Mouse (Mus musculus): Measurements from ENCODE around the gene Mthfd1. TPM values are rescaled to one million over a fixed set of nuclear protein-coding genes. Genes with fewer than 3 reads are reported as not detected.

Gene Mthfd1
- polyA plus RNA-seq, 1 experiment from 2014 or later, result 35.1 TPM

DNA sequence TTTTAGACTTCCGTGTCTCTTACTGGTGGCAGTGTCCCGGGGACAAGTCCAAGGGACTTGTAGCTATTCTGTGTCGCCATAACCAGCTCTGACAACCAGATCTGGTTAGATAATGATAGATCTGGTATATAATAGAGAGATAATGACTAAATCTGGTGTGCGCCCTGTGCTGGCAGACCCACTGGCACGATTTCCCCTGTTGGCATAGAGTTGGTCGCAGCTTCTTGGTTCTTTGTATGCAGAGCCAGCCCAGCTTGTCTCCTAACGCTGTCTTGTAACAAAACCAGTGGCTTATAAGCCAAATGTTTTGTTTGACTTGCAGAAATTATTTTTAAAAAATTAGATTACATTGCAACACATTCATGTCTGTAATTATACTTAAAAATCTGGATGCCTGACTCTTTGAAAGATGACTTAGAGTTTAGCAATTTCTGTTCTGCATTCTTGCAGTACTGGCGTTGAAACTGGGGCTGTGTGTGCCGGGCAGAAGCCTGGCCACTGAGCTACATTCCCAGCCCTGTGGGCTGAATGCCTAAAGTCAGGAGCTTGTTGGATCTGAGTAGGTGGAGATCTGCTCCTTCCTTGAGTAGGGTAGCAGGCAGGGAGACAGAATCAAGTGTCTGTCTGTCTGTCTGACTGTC lies 9.3 kb downstream of the Mthfd1 start:
- 75% methylated on average over 9 of the region's 9 CpGs for WGBS
- no peak overlapping the region for H3K4me3 ChIP-seq
- no peaks in the 10 kb centered on the region for H3K9me3 ChIP-seq (replicated peaks)
- no peak overlapping the region for H3K27ac ChIP-seq
- no peak for ATAC-seq (replicated peaks; ENCODE audit: insufficient number of reproducible peaks, insufficient read depth, low FRiP score, low read depth)
- no peaks in the 10 kb centered on the region for H3K27me3 ChIP-seq
- H3K4me1 ChIP-seq (replicated peaks), result peaks cover 2% of the 10 kb centered on the region; the same call in 1 of the 2 replicates
- no peak overlapping the region for H3K4me2 ChIP-seq
- no peak overlapping the region for H3K9ac ChIP-seq
- no peaks in the 10 kb centered on the region for H3K36me3 ChIP-seq

DNA sequence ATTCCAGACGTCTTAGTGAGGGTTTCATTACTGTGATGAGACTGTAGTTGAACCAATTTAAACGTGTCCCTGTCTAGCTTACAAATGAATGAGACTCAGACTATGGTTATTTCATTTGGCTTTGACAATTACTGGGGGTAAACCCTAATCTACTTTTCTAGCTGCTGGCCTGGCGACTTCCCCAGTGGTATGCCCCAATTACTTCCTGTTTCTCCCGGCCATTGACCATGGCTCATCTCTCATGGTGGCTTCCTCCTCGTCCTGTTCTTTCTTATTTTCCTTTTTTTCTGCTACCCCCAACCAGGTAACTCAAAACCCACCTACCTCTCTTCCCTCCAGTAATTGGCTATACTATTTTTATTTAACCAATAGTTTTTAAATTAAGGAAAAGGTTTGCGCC lies 9.9 kb downstream of the Mthfd1 start:
- Histone ChIP-seq H3K27ac (no peak overlapping the region), H3K36me3 (no peaks in the 10 kb centered on the region), H3K9ac (no peak overlapping the region), H3K27me3 (no peaks in the 10 kb centered on the region), H3K4me3 (no peak overlapping the region), H3K4me2 (no peak overlapping the region), H3K4me1 (replicated peaks) (peaks cover 2% of the 10 kb centered on the region; the same call in 1 of the 2 replicates), H3K9me3 (replicated peaks) (no peaks in the 10 kb centered on the region)
- WGBS, result 71% methylated on average over 6 of the region's 6 CpGs
- ATAC-seq (replicated peaks; ENCODE audit: insufficient number of reproducible peaks, insufficient read depth, low FRiP score, low read depth), result no peak

DNA sequence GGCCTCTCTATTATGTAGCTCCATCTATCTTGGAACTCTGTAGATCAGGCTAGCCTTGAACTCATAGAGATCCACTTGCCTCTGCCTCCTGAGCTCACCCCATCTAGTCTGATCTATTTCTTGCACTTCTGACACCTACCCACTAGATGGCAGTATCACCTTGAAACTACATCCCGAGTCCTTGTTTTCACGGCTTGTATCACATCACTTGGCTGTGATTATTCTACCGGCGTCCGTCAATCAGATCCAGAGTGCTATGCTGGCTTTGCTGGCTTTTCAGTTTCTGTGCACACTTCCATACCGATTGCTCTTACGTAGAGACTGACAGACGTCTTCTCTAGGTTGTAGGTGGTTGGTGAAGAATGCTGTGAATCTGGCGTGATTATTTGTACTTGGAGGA lies 11.8 kb downstream of the Mthfd1 start:
- ATAC-seq (replicated peaks; ENCODE audit: insufficient number of reproducible peaks, insufficient read depth, low FRiP score, low read depth), result no peak
- Histone ChIP-seq H3K36me3 (peaks cover 2% of the 10 kb centered on the region; the same call in 1 of the 2 replicates), H3K4me1 (replicated peaks) (no peaks in the 10 kb centered on the region; the same call in 1 of the 2 replicates), H3K27ac (no peak overlapping the region), H3K4me3 (no peak overlapping the region), H3K9me3 (replicated peaks) (no peaks in the 10 kb centered on the region), H3K27me3 (no peaks in the 10 kb centered on the region), H3K9ac (no peak overlapping the region), H3K4me2 (no peak overlapping the region)
- 63% methylated on average over 9 of the region's 9 CpGs for WGBS

DNA sequence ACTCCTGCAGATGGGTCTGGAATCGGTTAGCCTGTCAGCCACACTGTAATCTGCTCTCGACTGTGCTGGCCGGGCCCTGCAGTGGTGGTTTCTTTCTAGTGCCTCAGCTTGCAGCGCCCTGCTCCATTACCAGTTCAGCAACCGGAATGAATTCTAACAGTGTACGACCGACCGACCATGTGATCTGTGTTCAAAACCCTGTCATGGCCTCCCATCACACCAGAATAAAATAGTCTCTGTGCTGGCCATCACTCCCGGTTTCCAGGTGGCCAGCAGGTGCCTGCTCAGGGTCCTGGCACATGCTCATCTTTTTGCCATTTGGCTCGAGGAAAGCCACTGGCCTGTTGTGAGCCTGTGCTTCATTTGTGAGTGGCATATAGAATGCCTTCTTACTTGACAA lies 13.6 kb downstream of the Mthfd1 start:
- Histone ChIP-seq H3K4me1 (replicated peaks) (no peaks in the 10 kb centered on the region), H3K27ac (no peak overlapping the region), H3K9ac (no peak overlapping the region), H3K9me3 (replicated peaks) (no peaks in the 10 kb centered on the region), H3K4me3 (no peak overlapping the region), H3K27me3 (no peaks in the 10 kb centered on the region), H3K36me3 (peaks cover 5% of the 10 kb centered on the region; the same call in 1 of the 2 replicates), H3K4me2 (no peak overlapping the region)
- 66% methylated on average over 10 of the region's 10 CpGs for WGBS
- no peak for ATAC-seq (replicated peaks; ENCODE audit: insufficient number of reproducible peaks, insufficient read depth, low FRiP score, low read depth)

DNA sequence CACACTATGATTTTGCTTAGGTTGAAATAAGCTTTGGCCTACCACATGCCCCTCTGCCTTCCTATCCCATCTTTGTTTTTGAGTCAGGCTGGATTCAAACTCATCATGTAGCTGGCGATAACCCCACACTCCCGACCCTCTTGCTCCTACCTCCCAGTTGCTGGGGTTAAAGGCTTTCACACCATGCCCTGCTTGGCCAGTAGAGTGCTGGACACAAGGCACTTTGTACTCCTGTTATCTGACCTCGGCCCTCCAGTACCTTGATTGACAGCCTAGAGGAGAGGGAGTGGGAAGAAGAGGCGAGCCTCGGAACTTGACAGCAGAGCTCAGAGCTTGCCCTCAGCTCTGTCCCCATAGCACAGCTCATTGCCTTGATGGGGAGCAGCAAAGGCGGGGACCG lies 14.1 kb downstream of the Mthfd1 start:
- no peak overlapping the region for H3K4me2 ChIP-seq
- no peak overlapping the region for H3K4me3 ChIP-seq
- H3K36me3 ChIP-seq, result peaks cover 5% of the 10 kb centered on the region; the same call in 1 of the 2 replicates
- 63% methylated on average over 7 of the region's 7 CpGs for WGBS
- no peak overlapping the region for H3K9ac ChIP-seq
- no peaks in the 10 kb centered on the region for H3K27me3 ChIP-seq
- H3K9me3 ChIP-seq (replicated peaks), result no peaks in the 10 kb centered on the region
- H3K4me1 ChIP-seq (replicated peaks), result no peaks in the 10 kb centered on the region
- H3K27ac ChIP-seq, result no peak overlapping the region
- no peak for ATAC-seq (replicated peaks; ENCODE audit: insufficient number of reproducible peaks, insufficient read depth, low FRiP score, low read depth)

DNA sequence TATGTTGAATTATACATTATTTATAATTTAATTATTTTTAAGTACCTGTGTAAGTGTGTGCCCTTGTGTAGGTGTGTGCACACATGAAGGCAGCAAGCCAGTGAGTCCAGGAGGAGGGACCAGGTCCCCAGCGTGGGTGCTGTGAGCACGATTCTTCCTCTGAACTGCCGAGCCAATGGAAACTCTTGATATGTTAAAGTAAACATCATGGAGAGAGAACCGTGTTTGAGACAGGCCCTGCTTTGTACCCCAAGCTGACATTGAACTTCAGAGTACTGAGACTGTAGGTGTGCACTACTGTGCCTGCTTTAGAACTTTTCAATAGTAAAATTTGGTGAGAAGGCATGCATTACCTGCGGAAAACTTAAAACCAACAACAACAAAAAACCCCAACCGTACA lies 16.4 kb downstream of the Mthfd1 start:
- ATAC-seq (replicated peaks; ENCODE audit: insufficient number of reproducible peaks, insufficient read depth, low FRiP score, low read depth), result no peak
- 80% methylated on average over 6 of the region's 6 CpGs for WGBS

DNA sequence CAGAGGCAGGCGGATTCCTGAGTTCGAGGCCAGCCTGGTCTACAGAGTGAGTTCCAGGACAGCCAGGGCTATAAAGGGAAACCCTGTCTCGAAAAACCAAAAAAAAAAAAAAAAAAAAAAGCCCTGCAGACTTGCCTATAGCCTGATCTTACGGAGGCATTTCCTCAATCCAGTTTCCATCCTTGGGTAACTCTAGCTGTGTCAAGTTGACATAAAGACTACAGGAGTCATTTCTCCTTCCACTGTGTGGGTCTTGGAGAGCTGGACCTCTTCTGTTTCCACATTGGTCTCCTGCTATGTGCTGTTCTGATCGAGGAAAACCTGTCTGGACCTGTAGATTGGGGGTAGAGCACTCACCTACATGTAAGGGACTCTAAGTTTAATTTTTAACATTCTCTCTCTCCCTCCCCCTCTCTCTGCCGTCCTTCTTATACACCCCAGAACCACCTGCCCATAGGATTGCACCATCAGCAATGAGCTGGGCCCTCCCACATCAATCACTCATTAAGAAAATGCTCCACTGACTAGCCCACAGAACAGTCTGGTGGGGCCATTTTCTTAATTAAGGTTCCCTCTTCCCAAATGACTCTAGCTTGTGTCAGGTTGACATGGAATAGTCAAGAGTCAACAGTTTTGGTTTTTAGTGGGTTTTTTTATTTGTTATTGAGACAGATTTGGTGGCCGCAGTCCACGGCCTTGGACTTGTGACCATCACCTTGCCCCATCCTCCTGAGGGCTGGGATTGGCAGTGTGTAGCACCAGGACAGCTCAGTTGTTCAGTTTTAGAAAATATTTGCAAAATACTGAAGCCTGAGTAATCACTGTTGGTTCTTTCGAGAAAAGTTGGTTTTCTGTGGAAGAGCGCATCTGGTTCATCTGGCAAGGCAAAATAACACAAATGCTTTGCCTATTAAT lies 17.8 kb downstream of the Mthfd1 start:
- no peak for ATAC-seq (replicated peaks; ENCODE audit: insufficient number of reproducible peaks, insufficient read depth, low FRiP score, low read depth)
- Histone ChIP-seq H3K4me2 (no peak overlapping the region), H3K9ac (no peak overlapping the region), H3K27me3 (no peaks in the 10 kb centered on the region), H3K4me3 (no peak overlapping the region), H3K27ac (no peak overlapping the region), H3K9me3 (replicated peaks) (no peaks in the 10 kb centered on the region), H3K36me3 (peaks cover 5% of the 10 kb centered on the region; the same call in 1 of the 2 replicates), H3K4me1 (replicated peaks) (no peaks in the 10 kb centered on the region)
- WGBS, result 84% methylated on average over 10 of the region's 10 CpGs

More for the DNA sequence above, 16.4 kb downstream of the Mthfd1 start:
- Histone ChIP-seq H3K9ac (no peak overlapping the region), H3K27ac (no peak overlapping the region), H3K9me3 (replicated peaks) (no peaks in the 10 kb centered on the region), H3K27me3 (no peaks in the 10 kb centered on the region), H3K4me2 (no peak overlapping the region), H3K36me3 (peaks cover 5% of the 10 kb centered on the region; the same call in 1 of the 2 replicates), H3K4me3 (no peak overlapping the region), H3K4me1 (replicated peaks) (no peaks in the 10 kb centered on the region)

DNA sequence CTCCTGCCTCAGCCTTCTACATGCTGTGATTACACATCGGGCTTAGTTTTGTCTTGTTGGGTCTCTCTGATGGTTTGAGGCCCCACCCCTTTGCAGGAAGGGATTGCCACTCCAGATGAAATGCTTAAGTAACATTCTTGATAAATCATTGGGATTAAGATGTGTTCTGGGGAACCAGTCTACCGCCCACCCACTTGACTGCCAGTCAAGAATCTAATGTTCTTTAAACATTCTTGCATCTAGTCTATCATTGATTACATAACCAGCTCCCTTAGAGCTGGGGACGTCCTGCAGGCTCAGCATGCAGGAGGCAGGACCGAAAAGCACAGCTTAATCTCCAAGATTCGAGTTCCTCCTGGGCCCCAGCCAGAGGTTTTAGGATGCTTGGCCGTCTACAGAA lies 23.1 kb downstream of the Mthfd1 start:
- peaks cover 6% of the 10 kb centered on the region for H3K4me1 ChIP-seq (replicated peaks)
- no peak for ATAC-seq (replicated peaks; ENCODE audit: insufficient number of reproducible peaks, insufficient read depth, low FRiP score, low read depth)
- no peak overlapping the region for H3K9ac ChIP-seq
- no peak overlapping the region for H3K4me3 ChIP-seq
- no peak overlapping the region for H3K27ac ChIP-seq
- H3K36me3 ChIP-seq, result peaks cover 7% of the 10 kb centered on the region; the same call in 1 of the 2 replicates
- no peaks in the 10 kb centered on the region for H3K27me3 ChIP-seq
- no peaks in the 10 kb centered on the region for H3K9me3 ChIP-seq (replicated peaks)
- WGBS, result 71% methylated on average over 6 of the region's 6 CpGs
- no peak overlapping the region for H3K4me2 ChIP-seq

DNA sequence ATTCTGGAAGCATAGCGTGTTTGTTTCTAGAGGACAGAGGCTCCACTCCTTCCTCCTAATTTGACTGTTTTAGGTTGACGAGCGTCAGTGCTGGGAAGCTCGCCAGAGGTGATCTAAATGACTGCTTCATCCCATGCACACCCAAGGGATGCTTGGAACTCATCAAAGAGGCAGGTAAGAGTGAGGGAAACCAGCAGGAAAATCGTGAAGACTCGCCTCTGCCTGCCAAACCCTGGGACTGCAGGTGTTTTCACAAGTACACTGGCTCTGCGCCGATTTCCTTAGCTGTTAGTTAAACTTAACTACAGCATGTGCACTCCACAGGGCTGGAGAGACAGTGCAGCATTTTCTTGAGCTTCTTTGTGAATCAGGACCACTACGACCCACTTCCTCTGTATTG lies 25.5 kb downstream of the Mthfd1 start:
- H3K9me3 ChIP-seq (replicated peaks), result no peaks in the 10 kb centered on the region
- 73% methylated on average over 9 of the region's 9 CpGs for WGBS
- no peak overlapping the region for H3K9ac ChIP-seq
- H3K27ac ChIP-seq, result no peak overlapping the region
- H3K4me3 ChIP-seq, result no peak overlapping the region
- no peak overlapping the region for H3K4me2 ChIP-seq
- ATAC-seq (replicated peaks; ENCODE audit: insufficient number of reproducible peaks, insufficient read depth, low FRiP score, low read depth), result no peak
- peaks cover 6% of the 10 kb centered on the region for H3K4me1 ChIP-seq (replicated peaks)
- peaks cover 15% of the 10 kb centered on the region for H3K36me3 ChIP-seq
- no peaks in the 10 kb centered on the region for H3K27me3 ChIP-seq

DNA sequence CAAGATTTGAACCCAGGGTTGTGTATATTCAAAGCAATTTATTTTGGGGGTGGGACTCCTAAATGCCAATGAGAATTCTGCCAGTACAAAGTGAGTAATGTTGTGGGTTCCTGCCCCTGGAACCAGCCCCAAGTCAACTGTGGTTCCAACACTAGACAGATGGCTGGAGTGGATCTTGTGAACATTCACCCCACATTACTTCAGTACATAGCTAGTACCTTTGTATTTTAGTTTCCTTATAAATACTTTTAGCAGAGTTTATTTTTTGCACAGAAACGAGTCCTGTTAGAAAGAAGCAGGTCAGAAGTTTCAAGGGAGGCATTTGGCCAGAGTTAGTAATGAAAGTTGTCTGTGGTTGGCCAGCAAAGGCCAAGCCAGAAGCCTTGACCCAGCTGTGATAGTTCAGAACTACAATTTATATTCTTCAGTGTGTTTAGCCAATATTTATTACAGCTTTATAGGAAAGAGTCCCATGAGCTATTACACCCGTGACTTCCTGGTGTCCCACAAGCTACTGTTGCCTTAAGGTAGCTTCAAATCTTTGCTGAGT lies 26.1 kb downstream of the Mthfd1 start:
- Histone ChIP-seq H3K27ac (no peak overlapping the region), H3K9me3 (replicated peaks) (no peaks in the 10 kb centered on the region), H3K4me3 (no peak overlapping the region), H3K9ac (no peak overlapping the region), H3K36me3 (peaks cover 15% of the 10 kb centered on the region), H3K27me3 (no peaks in the 10 kb centered on the region), H3K4me2 (no peak overlapping the region), H3K4me1 (replicated peaks) (peaks cover 6% of the 10 kb centered on the region)
- WGBS, result 87% methylated on average over 2 of the region's 2 CpGs
- no peak for ATAC-seq (replicated peaks; ENCODE audit: insufficient number of reproducible peaks, insufficient read depth, low FRiP score, low read depth)

DNA sequence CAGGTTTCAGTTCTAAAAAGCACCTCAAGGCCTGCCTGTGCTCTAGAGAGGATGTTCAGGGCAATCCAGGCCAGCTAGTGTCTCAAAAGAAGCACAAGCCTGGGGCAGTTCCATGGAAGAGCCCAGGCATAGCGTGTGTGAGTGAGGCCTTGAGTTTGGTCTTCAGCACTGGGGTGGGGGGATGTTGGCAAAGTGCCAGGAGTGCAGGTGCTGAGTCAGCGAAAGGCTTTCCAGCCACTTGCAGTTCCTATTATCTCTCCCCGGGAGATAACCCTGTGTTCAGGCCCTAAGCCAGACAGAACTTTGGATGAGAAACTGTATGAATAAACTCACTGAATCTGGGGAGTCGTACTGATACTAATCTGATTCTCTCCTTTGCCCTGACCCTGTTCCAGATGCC lies 27.0 kb downstream of the Mthfd1 start:
- no peak overlapping the region for H3K27ac ChIP-seq
- WGBS, result 17% methylated on average over 4 of the region's 4 CpGs
- peak; percentile 64 for ATAC-seq (replicated peaks; ENCODE audit: insufficient number of reproducible peaks, insufficient read depth, low FRiP score, low read depth)

More for the DNA sequence above, 27.0 kb downstream of the Mthfd1 start:
- Histone ChIP-seq H3K4me2 (no peak overlapping the region), H3K9ac (no peak overlapping the region), H3K27me3 (no peaks in the 10 kb centered on the region), H3K4me1 (replicated peaks) (peaks cover 6% of the 10 kb centered on the region), H3K9me3 (replicated peaks) (no peaks in the 10 kb centered on the region), H3K36me3 (peaks cover 15% of the 10 kb centered on the region), H3K4me3 (no peak overlapping the region)
